Mouse (Mus musculus): ENCODE results near the gene Tiam1.

DNA sequence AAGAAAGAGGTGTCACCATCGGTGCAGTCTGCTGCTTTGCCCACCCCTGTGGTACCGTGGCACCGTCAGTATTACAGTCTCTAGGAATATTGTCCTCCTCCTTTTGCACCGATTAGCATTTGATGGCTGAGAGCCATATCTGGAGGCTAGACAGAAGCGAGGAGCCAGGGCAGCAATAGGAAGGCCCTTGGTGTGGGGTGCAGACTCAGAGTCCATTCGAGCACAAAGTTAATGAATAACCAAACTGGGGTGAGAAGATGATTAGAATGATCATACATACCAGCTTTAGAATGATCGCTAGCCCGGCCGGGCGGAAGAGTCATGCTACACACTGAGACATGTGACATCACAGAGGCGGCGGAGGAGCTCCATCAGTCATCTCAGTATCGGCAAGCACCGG is 180.7 kb downstream of the Tiam1 start:
- TF ChIP-seq POLR2A (IDR thresholded peaks at IDR 0.05; ENCODE audit: borderline replicate concordance, extremely low read depth, insufficient read depth, insufficient read length, poor library complexity, severe bottlenecking), result no peak
- TF ChIP-seq CTCF (IDR thresholded peaks at IDR 0.05; ENCODE audit: borderline replicate concordance, extremely low read depth, insufficient read depth, insufficient read length), result no peak

Measured in brain, embryonic 14.5 days (tissue).